Comparison of ENCODE assay signal across 8 mouse cellular contexts in the genomic region with DNA sequence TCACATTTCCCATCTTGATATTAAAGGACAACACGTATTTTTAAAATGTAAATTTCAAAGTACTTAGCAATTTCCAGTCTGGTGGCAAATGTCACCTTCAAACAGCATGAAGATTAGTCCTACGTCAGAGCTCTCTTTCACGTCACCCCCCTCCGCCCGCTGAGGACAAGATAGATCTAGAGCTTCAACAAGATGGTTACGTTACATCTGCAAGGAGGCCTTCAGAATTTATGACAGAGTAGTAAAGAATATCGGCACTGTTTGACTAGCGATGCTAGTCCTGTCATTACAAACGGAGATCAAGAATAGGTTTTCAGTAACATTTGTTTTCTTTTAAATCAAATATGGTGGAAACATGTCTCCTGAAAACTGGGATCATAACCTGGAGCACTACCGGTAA. TPM values are rescaled to one million over a fixed set of nuclear protein-coding genes. Genes with fewer than 3 reads are reported as not detected.
A peak's percentile ranks its signal among the peaks of the same experiment; 100 is the strongest.
DNase-seq lines count a peak whose midpoint lies in the region; ATAC-seq and TF ChIP-seq lines count a peak whose summit lies in the region.

No protein-coding gene starts in this region.

- ATAC-seq in lung, postnatal 0 days: no peak
- ATAC-seq in heart, embryonic 13.5 days (ENCODE audit: extremely low read depth, insufficient number of reproducible peaks, low FRiP score, low TSS enrichment): no peak
- no peak for ATAC-seq in liver, postnatal 0 days
- no peak for ATAC-seq in stomach, embryonic 14.5 days (ENCODE audit: insufficient number of reproducible peaks, insufficient read depth, low FRiP score, low read depth)

- peak overlapping the region; percentile 79 for H3K4me3 ChIP-seq in lung, postnatal 0 days (ENCODE audit: low read depth, low read length)
- H3K4me3 ChIP-seq in heart, embryonic 13.5 days: peak overlapping the region; percentile 81
- peak overlapping the region; percentile 79 for H3K4me3 ChIP-seq in liver, postnatal 0 days (ENCODE audit: low read depth, low read length)
- peak overlapping the region; percentile 85 for H3K4me3 ChIP-seq in stomach, embryonic 14.5 days (ENCODE audit: low read depth, low read length)

- H3K4me1 ChIP-seq in lung, postnatal 0 days (ENCODE audit: insufficient read depth, low read depth, low read length): peaks cover 2% of the 10 kb centered on the region; the same call in 1 of the 2 replicates
- peaks cover 45% of the 10 kb centered on the region for H3K4me1 ChIP-seq in heart, embryonic 13.5 days
- peaks cover 18% of the 10 kb centered on the region for H3K4me1 ChIP-seq in liver, postnatal 0 days (ENCODE audit: insufficient read depth)
- peaks cover 13% of the 10 kb centered on the region; the same call in 1 of the 2 replicates for H3K4me1 ChIP-seq in stomach, embryonic 14.5 days (ENCODE audit: control insufficient read depth, insufficient read depth, low read length)

- H3K36me3 ChIP-seq in lung, postnatal 0 days (ENCODE audit: insufficient read depth, low read length): no peaks in the 10 kb centered on the region
- H3K36me3 ChIP-seq in heart, embryonic 13.5 days: peaks cover 16% of the 10 kb centered on the region
- peaks cover 5% of the 10 kb centered on the region for H3K36me3 ChIP-seq in liver, postnatal 0 days (replicated peaks; ENCODE audit: insufficient read depth, low read length)
- H3K36me3 ChIP-seq in stomach, embryonic 14.5 days (ENCODE audit: control insufficient read depth, insufficient read depth, low read length): peaks cover 5% of the 10 kb centered on the region; the same call in 1 of the 2 replicates

- peak overlapping the region; percentile 71 for H3K4me2 ChIP-seq in lung, postnatal 0 days (replicated peaks; ENCODE audit: low read depth, low read length)
- peak overlapping the region; percentile 76 for H3K4me2 ChIP-seq in heart, embryonic 13.5 days
- H3K4me2 ChIP-seq in liver, postnatal 0 days (ENCODE audit: low read depth, low read length): peak overlapping the region; percentile 85
- H3K4me2 ChIP-seq in stomach, embryonic 14.5 days (replicated peaks; ENCODE audit: low read depth, low read length): peak overlapping the region; percentile 77

- peak; percentile 23 for DNase-seq in lung, postnatal 0 days (ENCODE audit: low spot score)
- DNase-seq in lung, postnatal 4 days: no peak
- peak; percentile 52 to 65 for DNase-seq in cerebellum, adult 18-20 months
- DNase-seq in kidney, postnatal 14 days: peak; percentile 30
- DNase-seq in liver, postnatal 0 days: peak; percentile 36
- no peak for DNase-seq in urinary bladder, postnatal 25 days (ENCODE audit: low spot score)

- TF ChIP-seq EP300 in lung, postnatal 0 days (IDR thresholded peaks at IDR 0.05): no peak
- TF ChIP-seq EP300 in liver, postnatal 0 days (IDR thresholded peaks at IDR 0.05; ENCODE audit: low read depth): no peak

- no peaks in the 10 kb centered on the region for H3K27me3 ChIP-seq in lung, postnatal 0 days (replicated peaks; ENCODE audit: insufficient read depth, low read length)
- no peaks in the 10 kb centered on the region for H3K27me3 ChIP-seq in heart, embryonic 13.5 days (replicated peaks)
- no peaks in the 10 kb centered on the region for H3K27me3 ChIP-seq in liver, postnatal 0 days (ENCODE audit: insufficient read depth, low read length)
- no peaks in the 10 kb centered on the region for H3K27me3 ChIP-seq in stomach, embryonic 14.5 days (ENCODE audit: control insufficient read depth, insufficient read depth, low read length)

- peak overlapping the region; percentile 62; the same call in 1 of the 2 replicates for H3K9ac ChIP-seq in lung, postnatal 0 days (replicated peaks; ENCODE audit: low read depth)
- peak overlapping the region; percentile 93 for H3K9ac ChIP-seq in heart, embryonic 13.5 days
- peak overlapping the region; percentile 79 for H3K9ac ChIP-seq in liver, postnatal 0 days (replicated peaks)
- peak overlapping the region; percentile 76 for H3K9ac ChIP-seq in stomach, embryonic 14.5 days (replicated peaks; ENCODE audit: low read depth, low read length)

- no peaks in the 10 kb centered on the region for H3K9me3 ChIP-seq in lung, postnatal 0 days (ENCODE audit: low read length)
- H3K9me3 ChIP-seq in heart, embryonic 13.5 days: no peaks in the 10 kb centered on the region
- H3K9me3 ChIP-seq in liver, postnatal 0 days (ENCODE audit: low read length): no peaks in the 10 kb centered on the region
- no peaks in the 10 kb centered on the region for H3K9me3 ChIP-seq in stomach, embryonic 14.5 days (ENCODE audit: control insufficient read depth, low read depth, low read length)

- peak overlapping the region; percentile 82; the same call in 1 of the 2 replicates for H3K27ac ChIP-seq in lung, postnatal 0 days (ENCODE audit: low read length)
- H3K27ac ChIP-seq in heart, embryonic 13.5 days (replicated peaks): peak overlapping the region; percentile 94
- peak overlapping the region; percentile 82 for H3K27ac ChIP-seq in liver, postnatal 0 days (ENCODE audit: low read depth)
- peak overlapping the region; percentile 77; the same call in 1 of the 2 replicates for H3K27ac ChIP-seq in stomach, embryonic 14.5 days (ENCODE audit: low read length)

- WGBS in lung, postnatal 0 days: 7% methylated on average over 10 of the region's 10 CpGs
- WGBS in heart, embryonic 13.5 days: 4% methylated on average over 10 of the region's 10 CpGs
- 6% methylated on average over 10 of the region's 10 CpGs for WGBS in liver, postnatal 0 days (ENCODE audit: insufficient replicate concordance)
- WGBS in stomach, embryonic 14.5 days: 6% methylated on average over 10 of the region's 10 CpGs

- TF ChIP-seq CTCF in lung, postnatal 0 days (IDR thresholded peaks at IDR 0.05): no peak
- TF ChIP-seq CTCF in liver, postnatal 0 days (IDR thresholded peaks at IDR 0.05; ENCODE audit: low read depth): no peak

RNA-seq across cellular contexts. Expression of a gene that starts 1.1 kb away (rescaled TPM):
- polyA plus RNA-seq in lung, postnatal 0 days (2015; fragmentation: Nextera tagmentation; extraction: Ambion mirVana): 5.0 and 9.0 TPM in 2 replicates
- 6.6 and 7.2 TPM in 2 replicates for polyA plus RNA-seq in heart, embryonic 13.5 days (2015; fragmentation: Nextera tagmentation; extraction: Ambion mirVana)
- polyA plus RNA-seq in liver, postnatal 0 days (2015; fragmentation: Nextera tagmentation; extraction: Ambion mirVana): 0.60 and 0.64 TPM in 2 replicates
- polyA plus RNA-seq in stomach, embryonic 14.5 days (2014; fragmentation: Nextera tagmentation; extraction: Ambion mirVana): 10.7 and 11.0 TPM in 2 replicates

RNA-seq across cellular contexts. Expression of a gene that starts 1.2 kb away (rescaled TPM):
- polyA plus RNA-seq in lung, postnatal 0 days (2015; fragmentation: Nextera tagmentation; extraction: Ambion mirVana): 205 and 221 TPM in 2 replicates
- polyA plus RNA-seq in heart, embryonic 13.5 days (2015; fragmentation: Nextera tagmentation; extraction: Ambion mirVana): 1,373 and 1,545 TPM in 2 replicates
- 466 and 478 TPM in 2 replicates for polyA plus RNA-seq in liver, postnatal 0 days (2015; fragmentation: Nextera tagmentation; extraction: Ambion mirVana)
- 411 and 439 TPM in 2 replicates for polyA plus RNA-seq in stomach, embryonic 14.5 days (2014; fragmentation: Nextera tagmentation; extraction: Ambion mirVana)

Comparison
In these comparisons a context has a peak if more than half of its experiments do, and no peak if none do; other contexts are left out.
1. DNase-seq: peak in lung, postnatal 0 days (single experiment), cerebellum, adult 18-20 months (2 of 2), kidney, postnatal 14 days (single experiment) and liver, postnatal 0 days (single experiment); none in lung, postnatal 4 days (0 of 2) and urinary bladder, postnatal 25 days (single experiment).
2. Peak in every context shown above with its lines, with median percentiles within 50 percentile points of each other: H3K27ac ChIP-seq, H3K4me2 ChIP-seq, H3K4me3 ChIP-seq and H3K9ac ChIP-seq.